Mouse (Mus musculus): ENCODE results near the gene Lin28b.

DNA sequence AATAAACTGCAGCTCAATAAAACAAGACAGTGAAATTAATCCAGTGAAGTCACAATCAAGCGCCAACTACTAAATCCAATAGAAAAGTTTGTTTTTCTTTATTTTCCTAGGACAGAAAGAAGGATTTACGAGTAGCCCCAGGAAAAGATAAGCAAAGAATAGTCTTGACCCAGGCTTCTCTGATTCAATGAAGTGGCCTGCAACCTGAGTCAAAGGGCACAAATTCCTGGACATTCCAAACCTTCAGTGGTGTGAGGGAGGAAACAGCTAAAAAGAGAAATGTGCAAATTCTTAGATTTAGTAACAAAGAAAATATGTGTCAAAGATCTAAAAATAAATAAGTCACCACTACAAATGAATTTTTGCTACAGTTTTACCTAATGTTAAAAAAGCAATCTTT is 27.6 kb downstream of the Lin28b start:
- no peak for TF ChIP-seq EP300 (optimal IDR thresholded peaks at IDR 0.05)
- no peak for TF ChIP-seq CTCF (IDR thresholded peaks at IDR 0.05; ENCODE audit: low read depth)

Measured in stomach, postnatal 0 days (tissue).